Mouse (Mus musculus): ENCODE data around the gene Heatr5a.
A peak's percentile ranks its signal among the peaks of the same experiment; 100 is the strongest.

Heatr5a gene

DNA sequence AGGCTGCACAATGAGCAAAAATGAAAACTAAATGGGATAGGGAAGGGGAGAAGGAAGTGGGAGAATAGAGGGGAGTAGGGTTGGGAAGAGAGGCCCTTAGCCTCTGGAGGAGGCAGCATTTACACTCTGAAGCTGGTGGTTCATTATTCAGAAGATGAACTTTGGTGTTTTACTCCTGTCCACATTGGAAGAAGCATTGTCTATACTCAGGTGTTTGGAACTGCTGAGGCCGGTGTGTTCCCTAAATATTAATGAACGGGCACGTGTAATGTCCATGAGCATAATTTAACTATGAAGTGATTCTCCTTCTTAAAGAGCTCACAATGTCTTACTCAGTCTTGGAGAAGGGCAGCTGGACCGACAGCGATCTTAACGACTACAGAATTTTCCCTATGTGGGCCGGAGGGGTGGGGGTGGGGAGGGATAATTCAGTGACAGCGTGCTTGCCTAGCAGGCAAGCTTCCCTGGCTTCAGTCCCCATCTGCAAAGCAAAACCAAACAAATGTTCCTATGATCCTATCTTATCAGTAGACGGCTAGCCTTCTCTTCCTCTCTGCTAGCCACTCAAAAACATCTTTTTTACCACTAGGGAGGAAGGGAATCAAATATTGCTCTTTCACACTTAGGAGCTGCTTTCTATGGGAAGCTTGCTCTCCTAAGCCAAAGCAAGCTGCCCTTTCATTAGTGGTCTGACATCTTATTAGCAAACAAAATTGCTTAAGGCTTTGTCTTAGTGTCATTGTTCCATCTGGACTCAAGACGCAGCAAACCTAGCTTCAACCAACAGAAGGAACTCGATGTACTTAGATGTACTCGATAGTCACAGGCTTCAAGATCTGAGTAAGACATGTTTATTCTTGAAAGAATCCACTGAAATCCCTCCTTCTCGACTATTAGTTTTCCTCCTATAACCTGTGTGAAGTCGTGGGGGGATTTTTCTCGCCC lies 127.3 kb downstream of the Heatr5a start:
- DNase-seq: no peak

DNA sequence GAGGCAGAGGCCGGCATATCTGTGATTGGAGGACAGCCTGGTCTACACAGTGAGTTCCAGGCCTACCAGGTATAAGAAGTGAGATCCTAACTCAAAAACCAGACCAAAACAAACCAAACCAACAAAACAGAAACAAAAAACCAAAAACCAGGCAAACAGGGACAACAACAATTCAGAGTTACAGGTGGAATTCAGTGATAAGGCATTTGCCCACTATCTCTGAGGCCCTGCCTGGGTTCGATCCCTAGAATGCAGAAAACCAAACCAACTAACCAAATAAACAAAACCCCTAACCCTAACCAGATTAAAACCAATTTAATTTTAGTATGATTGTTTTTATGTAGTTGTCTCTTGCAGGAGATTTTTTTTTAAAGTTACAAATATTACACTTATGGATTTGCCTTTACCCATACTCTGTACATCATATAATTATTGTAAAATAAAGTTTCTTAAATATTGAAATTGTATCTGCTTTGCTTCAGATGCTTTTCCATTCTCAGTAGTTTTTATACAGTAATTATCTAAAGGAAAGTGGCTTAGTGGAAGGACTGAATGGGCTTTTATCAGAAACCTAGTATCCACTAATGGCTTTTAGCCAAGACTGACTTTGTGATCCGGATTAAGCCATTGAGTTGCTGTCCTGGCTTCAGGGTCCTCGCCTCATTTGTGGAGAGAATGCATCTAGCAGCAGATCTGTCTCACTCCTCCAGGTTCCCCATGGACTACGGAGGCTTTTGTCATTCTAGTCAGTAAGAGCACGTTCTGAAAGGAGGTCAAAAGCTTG lies 128.8 kb downstream of the Heatr5a start:
- no peak for DNase-seq

DNA sequence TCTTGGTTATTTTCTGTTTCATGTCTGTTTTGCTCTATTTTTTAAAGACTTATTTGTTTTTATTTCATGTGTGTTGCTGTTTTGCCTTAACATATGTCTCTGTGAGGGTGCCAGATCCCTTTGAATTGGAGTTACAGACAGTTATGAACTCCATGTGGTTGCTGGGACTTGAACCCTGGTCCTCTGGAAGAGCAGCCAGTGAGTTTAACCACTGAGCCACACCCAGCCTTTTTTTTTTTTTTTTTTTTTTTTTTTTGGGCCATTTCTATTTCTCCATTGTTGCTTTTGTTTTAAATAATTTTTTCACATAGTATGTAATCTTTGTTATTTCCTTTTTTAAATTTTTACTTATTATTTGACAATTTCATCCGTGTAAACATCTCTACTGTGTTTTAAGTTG lies 131.3 kb downstream of the Heatr5a start:
- DNase-seq: no peak

DNA sequence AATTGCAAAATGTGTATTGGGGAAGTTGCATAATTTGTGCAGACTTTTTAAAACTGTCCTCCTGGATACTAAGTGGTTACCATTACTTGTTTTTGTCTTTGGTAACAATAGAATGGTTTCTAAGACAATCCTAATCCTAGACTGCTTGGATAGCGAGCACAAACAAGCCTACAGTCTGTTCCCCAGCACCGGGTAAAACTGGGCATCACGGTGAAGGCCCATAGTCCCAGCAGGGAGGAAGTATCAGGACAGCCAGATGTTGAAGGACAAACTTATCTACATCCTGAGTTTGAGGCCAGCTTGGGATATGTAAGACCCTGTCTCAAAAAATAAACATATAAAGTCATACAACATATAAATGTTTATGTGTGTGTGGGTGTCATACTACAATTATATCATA lies 135.9 kb downstream of the Heatr5a start:
- no peak for DNase-seq

DNA sequence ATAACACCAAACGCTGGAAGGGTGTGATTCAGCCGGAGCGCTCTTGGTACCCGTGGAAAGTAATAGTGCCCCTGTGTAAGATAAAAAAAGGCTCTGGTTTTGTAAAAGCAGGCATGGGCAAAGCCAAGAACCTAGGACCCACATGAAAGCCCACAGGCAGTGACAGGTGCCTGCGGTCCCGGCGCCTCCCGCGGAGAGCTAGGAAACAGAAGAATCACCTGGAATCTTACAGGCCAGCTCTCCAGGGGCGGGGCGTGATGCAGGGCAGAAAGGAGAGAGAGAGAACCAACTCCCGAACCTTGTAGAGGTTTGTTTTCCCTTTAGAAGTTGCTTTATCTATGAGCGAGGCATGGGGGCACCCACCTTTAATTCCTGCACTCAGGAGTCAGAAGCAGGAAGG lies 139.2 kb downstream of the Heatr5a start:
- DNase-seq: no peak

DNA sequence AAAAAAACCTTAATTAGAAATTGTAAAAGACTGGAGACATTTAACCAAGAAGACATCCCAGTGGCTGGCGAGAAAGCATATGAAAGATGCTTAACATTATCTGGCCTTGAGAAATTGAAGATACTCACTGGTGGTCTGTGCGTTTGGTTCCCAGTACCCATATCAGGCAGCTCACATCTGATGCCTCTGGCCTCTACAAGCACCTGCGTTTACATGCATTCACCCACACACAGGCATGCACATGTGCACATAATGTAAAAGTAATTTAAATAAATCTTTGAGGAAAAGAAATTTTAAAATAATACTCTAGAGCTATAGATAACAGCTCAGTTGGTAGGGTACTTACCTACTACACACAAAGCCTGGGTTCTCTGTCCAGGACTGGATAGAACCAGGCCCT lies 139.8 kb downstream of the Heatr5a start:
- no peak for DNase-seq

DNA sequence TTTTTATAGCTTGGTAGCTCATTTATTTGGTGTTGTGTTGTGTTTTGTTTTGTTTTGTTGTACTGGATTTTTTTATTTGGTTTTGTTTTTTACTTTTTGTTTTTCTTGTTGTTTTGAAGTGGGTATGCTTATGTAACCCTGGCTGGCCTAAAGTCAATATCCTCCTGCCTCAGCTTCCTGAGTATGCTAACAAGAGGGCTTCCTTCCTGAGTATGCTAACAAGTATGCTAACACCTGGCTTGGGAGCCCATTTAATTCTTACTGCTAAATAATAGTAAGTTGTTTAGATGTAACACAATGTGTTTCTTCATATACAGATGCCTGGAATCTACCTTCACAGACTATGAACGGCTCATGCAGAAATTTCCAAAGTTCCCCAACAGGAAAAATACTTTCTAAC lies 140.4 kb downstream of the Heatr5a start:
- DNase-seq: no peak

DNA sequence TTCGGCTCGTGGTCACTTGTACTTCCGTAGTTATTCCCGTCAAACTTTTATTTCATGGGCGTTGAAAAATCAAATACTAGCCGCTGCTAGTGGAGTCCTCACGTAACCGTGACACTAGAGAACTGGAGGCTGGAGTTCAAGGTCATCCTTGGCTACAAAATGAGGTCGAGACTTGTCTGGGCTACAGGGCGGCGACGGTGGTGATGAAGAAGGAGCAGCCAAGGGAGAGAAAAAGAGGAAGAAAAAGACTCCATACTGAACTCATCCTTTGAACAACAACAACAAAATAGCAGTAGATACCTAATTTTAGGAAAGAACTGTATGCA lies 141.1 kb downstream of the Heatr5a start:
- no peak for DNase-seq

DNA sequence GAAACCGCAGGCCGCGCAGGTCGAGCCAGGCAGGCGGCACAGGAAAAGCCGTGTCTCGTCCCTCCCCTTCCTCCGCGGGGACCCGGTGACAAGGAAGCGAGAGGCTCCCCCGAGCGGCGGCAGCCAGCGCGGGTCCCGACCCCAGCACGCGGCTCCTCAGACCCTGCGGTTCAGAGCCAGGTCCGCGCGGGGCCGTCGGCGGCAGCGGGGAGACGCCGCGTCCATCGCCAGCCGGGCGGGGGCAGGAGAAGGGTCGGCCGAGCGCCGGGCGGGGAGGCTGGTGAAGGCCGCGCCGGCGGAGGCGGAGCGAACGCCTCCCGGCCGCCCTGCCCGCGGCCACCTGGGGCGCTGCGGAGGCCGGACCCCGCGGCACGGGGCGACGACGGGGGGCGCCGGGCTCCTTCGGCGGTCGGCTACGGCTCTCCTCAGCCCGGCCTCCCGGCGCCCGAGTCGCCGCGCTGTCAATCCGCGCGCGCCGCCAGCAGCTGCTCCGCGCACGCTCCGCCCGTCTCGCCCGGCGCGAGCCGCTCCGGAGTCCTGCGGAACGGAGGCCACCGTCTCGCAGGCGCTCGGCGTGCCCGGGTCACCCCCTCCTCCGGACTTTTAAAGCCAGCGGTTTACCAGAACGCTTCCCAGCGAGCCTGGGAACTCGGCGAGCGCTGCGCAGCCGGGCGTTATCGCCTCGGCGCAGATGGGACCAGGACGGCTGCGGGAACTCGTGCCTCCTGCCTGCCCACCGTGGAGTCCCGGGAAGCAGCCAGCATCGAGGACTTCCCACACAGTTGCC lies 141.6 kb downstream of the Heatr5a start, which contains the start of gene Hectd1:
TSS of gene Hectd1 (minus strand) at position 247 of the 787 bp plus-strand sequence.
- DNase-seq: peak; percentile 82

DNA sequence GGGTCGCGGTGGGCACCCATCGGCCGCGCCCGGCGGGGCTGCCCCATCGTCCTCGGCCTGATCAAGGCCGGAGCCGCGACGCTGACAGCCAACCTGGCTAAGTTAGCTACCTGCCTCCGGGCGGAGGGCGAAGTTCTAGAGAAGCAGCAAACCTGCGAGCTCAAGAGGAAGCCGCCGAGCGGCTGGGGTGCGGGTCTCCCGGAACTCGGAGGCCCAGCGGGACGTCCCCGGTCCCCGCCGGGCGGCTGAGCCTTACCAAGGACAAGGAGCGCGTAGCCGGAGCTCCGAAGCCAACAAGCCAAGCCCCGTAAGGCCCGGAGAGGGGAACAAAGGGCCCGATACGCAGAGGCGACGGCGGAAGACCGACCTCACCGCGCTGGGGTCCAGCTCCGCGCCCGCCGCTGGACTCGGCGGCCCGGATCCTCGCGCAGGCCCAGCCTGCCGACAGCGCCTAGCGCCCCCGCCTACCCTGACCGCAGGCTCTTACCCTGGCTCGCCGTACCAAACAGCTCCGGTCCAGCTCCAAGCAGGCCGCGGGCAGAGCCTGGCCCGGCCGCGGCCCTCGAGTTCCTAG lies 142.3 kb downstream of the Heatr5a start:
- DNase-seq: no peak

DNA sequence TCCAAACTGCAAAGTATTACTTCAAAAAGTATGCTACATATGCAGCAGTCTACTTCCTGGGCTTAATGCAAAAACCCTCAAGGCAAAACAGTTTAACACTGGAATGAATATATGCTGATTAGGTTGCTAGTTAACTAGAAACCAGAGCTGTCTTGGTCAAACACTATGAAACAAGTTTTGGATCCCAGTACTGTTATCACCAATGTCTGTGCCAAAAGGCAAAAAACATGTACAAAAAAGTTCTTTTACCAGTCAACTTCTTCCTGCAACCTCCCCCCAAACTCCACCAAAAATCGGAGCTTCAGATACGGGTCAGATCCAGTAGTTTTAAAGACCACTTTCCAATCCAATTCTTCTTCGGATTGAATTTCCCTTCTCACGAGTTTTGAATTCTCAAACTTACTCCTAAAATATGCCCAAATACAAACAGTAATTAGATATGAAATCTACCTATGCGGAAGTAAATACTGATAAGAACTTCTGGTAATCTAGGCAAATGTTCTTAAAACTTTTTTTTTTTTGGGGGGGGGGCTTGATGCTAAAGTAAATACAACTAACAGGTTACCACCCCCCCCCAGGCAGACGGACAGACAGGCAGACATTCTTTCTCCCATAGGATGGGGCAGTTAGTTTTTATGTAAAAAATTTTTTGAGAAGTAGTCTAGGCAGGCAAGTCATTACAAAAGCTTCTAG lies 143.0 kb downstream of the Heatr5a start:
- no peak for DNase-seq
